Comparison of ENCODE assay signal across 9 mouse cellular contexts in genomic region chr6:37351731-37352380, GRCm38 (mm10). TPM values are rescaled to one million over a fixed set of nuclear protein-coding genes. Genes with fewer than 3 reads are reported as not detected.
DNase-seq lines count a peak whose midpoint lies in the region; ATAC-seq lines count a peak whose summit lies in the region.
"Had no signal": no experiment of that assay in that cellular context is flagged by ENCODE, and none has a peak within 500 bp of the region (broad histone marks: within the 10 kb centered on the region; RNA-seq: fewer than 3 reads in every experiment).

No protein-coding gene starts in this region.

- peak; percentile 85 for ATAC-seq in cerebellum, adult (ENCODE audit: insufficient number of reproducible peaks, low FRiP score, low TSS enrichment)
- peak; percentile 81 for ATAC-seq in forebrain, embryonic 14.5 days
- peak; percentile 76; the same call in 1 of the 2 replicates for ATAC-seq in hindbrain, embryonic 13.5 days (ENCODE audit: low FRiP score)

- no peak overlapping the region; the same call in 1 of the 2 replicates for H3K9ac ChIP-seq in forebrain, embryonic 14.5 days (ENCODE audit: low read length)
- 0 out of 2 replicates have a peak overlapping the region, but pooled peaks have one; percentile 29 for H3K9ac ChIP-seq in hindbrain, embryonic 13.5 days

- H3K4me3 ChIP-seq in forebrain, embryonic 14.5 days (ENCODE audit: low read depth, low read length): no peak overlapping the region
- H3K4me3 ChIP-seq in hindbrain, embryonic 13.5 days: no peak overlapping the region

- no peak overlapping the region for H3K27ac ChIP-seq in forebrain, embryonic 14.5 days (ENCODE audit: low read depth, low read length)
- H3K27ac ChIP-seq in hindbrain, embryonic 13.5 days: no peak overlapping the region

- H3K27me3 ChIP-seq in forebrain, embryonic 14.5 days (replicated peaks; ENCODE audit: control insufficient read depth, insufficient read depth, low read length): no peaks in the 10 kb centered on the region
- no peaks in the 10 kb centered on the region for H3K27me3 ChIP-seq in hindbrain, embryonic 13.5 days
- no peaks in the 10 kb centered on the region for H3K27me3 ChIP-seq in splenic B cell, adult 2 months (ENCODE audit: control insufficient read depth, insufficient read depth, low read length, poor library complexity, severe bottlenecking)

- 22% methylated on average over 10 of the region's 10 CpGs for WGBS in forebrain, embryonic 14.5 days
- WGBS in hindbrain, embryonic 13.5 days: 19% methylated on average over 10 of the region's 10 CpGs

- no peaks in the 10 kb centered on the region for H3K9me3 ChIP-seq in forebrain, embryonic 14.5 days (replicated peaks; ENCODE audit: control insufficient read depth, low read length)
- H3K9me3 ChIP-seq in hindbrain, embryonic 13.5 days: no peaks in the 10 kb centered on the region

- H3K4me2 ChIP-seq in forebrain, embryonic 14.5 days (ENCODE audit: low read length): no peak overlapping the region
- no peak overlapping the region for H3K4me2 ChIP-seq in hindbrain, embryonic 13.5 days

- H3K4me1 ChIP-seq in forebrain, embryonic 14.5 days (ENCODE audit: control insufficient read depth, insufficient read depth, low read length): no peaks in the 10 kb centered on the region
- peaks cover 6% of the 10 kb centered on the region; the same call in 1 of the 2 replicates for H3K4me1 ChIP-seq in hindbrain, embryonic 13.5 days (replicated peaks)

- H3K36me3 ChIP-seq in forebrain, embryonic 14.5 days (ENCODE audit: control insufficient read depth, insufficient read depth, low read length): no peaks in the 10 kb centered on the region
- H3K36me3 ChIP-seq in hindbrain, embryonic 13.5 days: peaks cover 2% of the 10 kb centered on the region; the same call in 1 of the 2 replicates
- no peaks in the 10 kb centered on the region for H3K36me3 ChIP-seq in splenic B cell, adult 2 months (ENCODE audit: control insufficient read depth, insufficient read depth, low read length, poor library complexity, severe bottlenecking)
- H3K36me3 ChIP-seq: G1E had no signal

- DNase-seq in gastrocnemius, adult 18-20 months (ENCODE audit: low spot score): peak; percentile 60
- DNase-seq in gastrocnemius, adult 8-10 months (ENCODE audit: low spot score in 2 of 2): no peak
- peak; percentile 84 for DNase-seq in forebrain, embryonic 14.5 days (ENCODE audit: low spot score)
- peak; percentile 51 to 74 for DNase-seq in layer of hippocampus, postnatal 25 days (ENCODE audit: extremely low spot score in 1 of 2, low spot score in 1 of 2)
- peak; percentile 77 for DNase-seq in mesoderm, embryonic 11.5 days (ENCODE audit: low read depth, low spot score)
- DNase-seq in splenic B cell, adult 2 months (ENCODE audit: low read depth, low spot score): peak; percentile 29

RNA-seq across cellular contexts. Expression of gene Dgki, which starts 51.9 kb away (rescaled TPM):
- total RNA-seq in gastrocnemius, adult 18-20 months (2021): under 1 TPM; 0.11 to 0.40 TPM
- under 1 TPM in 3 of 4 experiments, not detected in 1; 0.11 to 0.17 (median 0.16) TPM for total RNA-seq in gastrocnemius, adult 8-10 months (2022)
- polyA plus RNA-seq in forebrain, embryonic 14.5 days (2014; fragmentation: Nextera tagmentation; extraction: Ambion mirVana): 3.8 and 7.5 TPM in 2 replicates
- 5.2 and 5.9 TPM in 2 replicates for polyA plus RNA-seq in hindbrain, embryonic 13.5 days (2015; fragmentation: Nextera tagmentation; extraction: Ambion mirVana)
- 10 to 100 TPM; 71.2 to 81.8 TPM for total RNA-seq in layer of hippocampus, postnatal 25 days (2021)
- polyA plus RNA-seq: G1E had no signal

Comparison
In these comparisons a context has a peak if more than half of its experiments do, and no peak if none do; other contexts are left out.
1. DNase-seq: peak in gastrocnemius, adult 18-20 months (single experiment), forebrain, embryonic 14.5 days (single experiment), layer of hippocampus, postnatal 25 days (2 of 2), mesoderm, embryonic 11.5 days (single experiment) and splenic B cell, adult 2 months (single experiment); none in gastrocnemius, adult 8-10 months (0 of 2).
2. RNA of gene Dgki, which starts 51.9 kb away (total RNA-seq): 71.2 to 81.8 TPM in layer of hippocampus, postnatal 25 days; 0.11 to 0.40 TPM in gastrocnemius, adult 18-20 months and 0.11 to 0.17 TPM in gastrocnemius, adult 8-10 months; every median in the first group is over 10 times any median in the second.
3. Peak in every context shown above with its lines, with median percentiles within 50 percentile points of each other: ATAC-seq.